Mouse (Mus musculus) liver, embryonic 14.5 days (tissue): ENCODE measurements around the gene Supt7l.

ENCODE experiments used
- CTCF ChIP-seq: IDR thresholded peaks from 2 replicates; pipeline ENCODE4 v1.5.1; 2016; ENCODE audit warnings: antibody characterized with exemption, low read depth, control low read depth
- EP300 ChIP-seq: IDR thresholded peaks from 2 replicates; pipeline ENCODE4 v1.6.1; 2016; ENCODE audit warnings: antibody characterized with exemption, low read depth

GRCm38 (mm10) chr5:31469711-31470110 lies 57.9 kb downstream of the Supt7l start:
- TF ChIP-seq EP300 (no peak), CTCF (no peak)
